Mouse (Mus musculus): Measurements from ENCODE around the gene Agmo.

Gene Agmo

DNA sequence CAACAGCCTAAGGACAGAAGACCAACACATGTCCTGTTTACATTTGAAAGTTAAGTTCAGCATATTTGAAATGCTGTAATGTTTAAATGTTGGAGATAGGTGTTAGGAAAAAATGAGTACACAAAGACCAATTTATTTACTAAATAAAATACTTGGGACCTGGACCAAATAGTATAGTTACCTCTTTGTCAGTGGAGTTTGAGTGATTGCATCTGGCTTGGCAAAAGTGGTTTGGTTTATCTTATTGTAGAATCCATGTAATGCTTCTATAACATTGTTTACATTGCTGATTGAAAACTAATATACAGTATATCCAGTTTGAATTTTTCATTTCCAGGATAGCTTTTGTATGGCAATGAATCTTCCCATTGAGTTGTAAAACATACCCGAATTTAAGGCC lies 193.0 kb downstream of the Agmo start:
- DNase-seq (ENCODE audit: low spot score): no peak

DNA sequence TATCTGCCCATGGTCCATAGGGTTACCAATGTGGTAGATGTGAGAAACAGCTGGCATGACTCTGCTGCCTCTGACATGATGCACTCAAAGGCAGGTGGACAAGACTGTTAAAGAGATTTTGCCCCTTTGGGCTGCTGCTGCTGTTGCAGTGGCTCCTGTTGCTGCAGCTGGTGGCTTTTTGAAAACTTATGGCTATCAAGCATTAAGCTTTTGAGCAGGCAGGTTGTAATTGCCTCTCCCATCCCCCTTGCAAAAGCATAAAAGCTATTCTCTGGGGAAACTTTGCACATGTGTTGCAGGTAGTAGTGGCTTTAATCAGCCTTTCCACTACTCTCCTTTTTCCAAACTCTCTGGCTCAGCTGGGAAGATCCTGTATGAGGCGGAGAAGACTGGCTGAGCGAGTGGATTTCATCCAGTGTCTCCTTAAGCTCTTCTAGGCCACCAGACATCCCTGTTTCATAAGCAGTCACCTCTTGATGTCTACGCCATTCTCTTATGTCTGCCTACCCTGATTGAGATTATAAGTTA lies 201.1 kb downstream of the Agmo start:
- DNase-seq (ENCODE audit: low spot score): no peak

DNA sequence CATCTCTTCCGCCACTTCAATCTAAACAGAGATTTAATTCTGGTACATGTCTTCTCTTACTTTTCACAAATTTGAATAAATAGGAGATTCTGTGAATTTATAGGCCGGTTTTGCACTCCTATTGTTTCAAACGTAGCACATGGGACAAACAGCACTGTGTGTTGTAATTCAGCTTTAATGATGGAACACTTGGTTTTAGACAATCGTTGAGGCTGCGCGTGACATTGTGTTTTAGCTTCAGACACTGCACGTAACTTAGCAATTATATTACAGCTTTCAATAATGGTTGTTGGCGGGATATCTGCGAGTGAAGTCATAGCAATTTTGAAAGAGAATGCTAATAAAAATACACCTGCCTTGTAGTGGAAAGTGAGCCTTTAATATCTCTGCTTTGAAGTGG lies 203.8 kb downstream of the Agmo start:
- DNase-seq (ENCODE audit: low spot score): no peak

DNA sequence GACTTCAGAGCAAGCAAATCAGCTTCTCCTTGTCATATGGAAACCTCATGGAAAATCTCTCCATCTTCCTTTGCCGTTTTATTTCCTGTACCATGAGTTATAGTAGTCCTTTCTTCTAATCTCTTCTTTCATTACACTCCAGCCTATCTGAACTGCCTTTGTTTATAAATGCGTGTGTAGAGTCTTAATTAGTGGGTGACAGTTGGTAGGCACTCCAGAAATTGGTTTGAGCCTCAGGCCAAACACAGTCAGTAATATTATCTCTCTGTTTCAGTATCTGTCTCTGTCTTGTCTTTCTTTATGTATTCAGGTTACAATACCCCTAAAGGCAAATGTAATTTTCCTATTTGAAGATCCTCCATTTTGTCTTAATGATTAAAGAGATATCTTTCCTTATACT lies 208.2 kb downstream of the Agmo start:
- DNase-seq (ENCODE audit: low spot score): no peak

DNA sequence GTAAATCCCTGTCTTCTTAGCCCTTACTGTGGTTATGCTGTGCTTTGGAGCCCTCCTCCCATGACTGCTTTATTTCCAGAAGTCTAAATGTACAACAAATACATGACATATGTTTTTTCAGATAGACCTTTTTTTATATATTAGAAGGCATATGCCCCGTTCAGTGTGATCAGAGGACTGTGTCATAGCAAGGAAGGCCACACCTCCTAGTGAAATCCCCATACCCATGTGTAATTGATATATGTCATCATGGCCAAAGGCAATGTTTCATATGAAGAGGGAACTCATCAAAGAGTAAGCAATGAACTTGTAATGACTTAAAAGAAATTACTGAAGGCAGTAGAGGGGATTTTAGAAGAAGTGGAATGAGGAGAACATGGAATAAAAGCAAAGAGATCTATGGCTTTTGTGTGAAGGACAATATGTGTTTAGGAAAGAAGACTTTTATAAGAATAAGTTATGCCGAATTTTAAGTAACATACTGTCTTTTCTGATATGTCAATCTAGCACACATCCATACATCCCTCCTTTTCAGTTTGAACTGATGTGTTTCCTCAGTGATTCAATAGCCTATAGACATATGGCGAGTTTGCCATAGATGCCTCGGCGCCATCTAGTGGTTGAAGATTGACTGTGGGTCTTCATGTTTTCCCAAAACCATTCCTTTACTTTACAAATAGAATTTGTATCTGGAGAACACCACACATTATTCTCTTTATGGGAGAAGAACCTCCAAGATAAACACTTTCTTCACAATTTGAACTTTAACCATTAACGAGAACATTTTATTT lies 209.1 kb downstream of the Agmo start:
- DNase-seq (ENCODE audit: low spot score): peak; percentile 13

DNA sequence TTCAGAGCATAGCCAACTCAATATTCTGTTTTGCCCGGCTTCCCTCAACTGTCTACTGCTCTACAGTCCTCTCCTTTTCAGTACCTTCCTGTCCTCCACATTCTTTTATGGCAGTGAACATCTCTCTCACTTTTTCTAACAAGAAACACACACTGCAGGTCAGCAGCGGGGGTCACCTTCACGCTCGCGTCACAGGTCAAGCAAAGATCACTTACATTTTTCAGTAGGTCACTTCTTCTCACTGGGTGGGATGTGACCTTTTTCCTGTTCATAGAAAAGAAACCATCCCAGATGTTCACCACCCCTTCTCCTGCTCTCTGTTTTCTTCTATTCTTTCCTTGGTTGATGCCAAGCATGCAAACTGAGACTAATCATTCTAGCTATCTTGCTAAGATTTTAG lies 230.2 kb downstream of the Agmo start:
- DNase-seq (ENCODE audit: low spot score): no peak

DNA sequence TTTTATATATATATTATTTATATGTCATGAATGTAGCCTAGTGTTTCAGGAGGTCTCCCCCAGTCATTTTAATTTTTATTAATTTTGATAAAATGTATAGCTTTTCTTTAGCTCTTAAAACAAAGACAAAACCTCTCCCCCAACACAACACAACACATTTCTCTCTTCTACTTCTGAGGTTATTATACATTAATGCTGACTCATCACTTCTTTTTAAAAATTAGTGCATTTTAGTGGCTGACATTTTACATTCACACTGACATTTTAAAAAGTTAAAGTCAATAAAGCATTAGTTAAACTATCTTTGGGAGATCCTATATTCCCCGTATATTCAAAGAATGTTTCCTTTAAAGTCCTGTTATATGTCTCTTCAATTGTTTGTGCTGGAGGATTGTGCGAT lies 235.4 kb downstream of the Agmo start:
- no peak for DNase-seq (ENCODE audit: low spot score)

DNA sequence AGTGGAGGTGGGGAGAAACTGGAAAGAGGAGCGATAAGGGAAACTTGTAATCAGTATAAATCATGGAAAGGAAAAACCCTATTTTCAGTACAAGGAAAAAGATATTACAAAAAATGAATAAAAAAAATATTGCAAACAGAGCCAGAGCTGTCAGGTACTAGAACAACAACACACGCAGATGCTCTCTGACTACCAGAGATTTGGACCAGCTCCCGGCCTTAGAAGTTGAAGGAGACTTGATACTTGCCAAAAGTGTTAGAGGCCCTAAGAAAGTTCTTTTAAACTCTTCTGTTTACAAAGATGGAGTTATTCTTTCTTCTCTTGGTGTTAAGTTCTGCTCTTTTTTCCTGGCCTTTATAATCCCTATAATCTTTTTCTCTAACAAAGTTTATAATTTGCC lies 246.6 kb downstream of the Agmo start:
- DNase-seq (ENCODE audit: low spot score): no peak

DNA sequence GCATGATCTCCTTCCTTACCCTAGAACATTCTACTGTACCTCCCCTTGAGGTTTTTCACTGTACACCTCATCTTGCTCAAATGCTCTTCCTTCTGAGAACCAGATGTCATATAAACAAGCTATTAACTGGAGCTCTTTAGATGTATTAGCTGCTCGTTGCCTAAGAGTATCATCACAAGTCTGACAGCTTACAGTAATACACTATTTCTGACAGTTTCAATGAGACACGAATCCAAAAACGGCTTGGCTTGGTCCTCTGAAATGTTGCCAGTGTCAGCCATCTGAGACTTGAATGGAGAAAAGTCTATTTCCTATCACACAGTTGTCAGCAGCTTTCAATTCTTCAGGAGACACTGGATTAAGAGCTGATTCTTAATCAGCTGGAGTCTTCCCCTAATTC lies 257.4 kb downstream of the Agmo start:
- DNase-seq (ENCODE audit: low spot score): no peak

DNA sequence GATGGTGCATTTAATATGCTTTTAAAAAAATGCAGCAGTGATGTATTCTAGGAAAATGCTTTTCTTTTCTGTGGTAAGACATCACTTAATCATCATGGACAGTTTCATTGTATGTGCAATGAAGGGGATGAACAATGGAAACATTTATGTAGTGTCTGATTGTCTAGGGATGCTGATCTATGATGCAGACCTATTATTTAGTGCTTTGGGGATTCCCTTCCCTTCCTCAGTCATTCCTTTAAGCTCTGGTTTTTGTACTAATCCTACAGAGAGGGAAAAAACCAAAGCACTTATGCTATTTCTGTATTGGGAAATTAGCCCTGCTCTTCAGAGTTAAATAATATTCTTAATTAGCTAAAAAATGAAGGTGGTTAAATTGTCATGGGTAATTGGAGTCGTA lies 266.0 kb downstream of the Agmo start:
- no peak for DNase-seq (ENCODE audit: low spot score)

DNA sequence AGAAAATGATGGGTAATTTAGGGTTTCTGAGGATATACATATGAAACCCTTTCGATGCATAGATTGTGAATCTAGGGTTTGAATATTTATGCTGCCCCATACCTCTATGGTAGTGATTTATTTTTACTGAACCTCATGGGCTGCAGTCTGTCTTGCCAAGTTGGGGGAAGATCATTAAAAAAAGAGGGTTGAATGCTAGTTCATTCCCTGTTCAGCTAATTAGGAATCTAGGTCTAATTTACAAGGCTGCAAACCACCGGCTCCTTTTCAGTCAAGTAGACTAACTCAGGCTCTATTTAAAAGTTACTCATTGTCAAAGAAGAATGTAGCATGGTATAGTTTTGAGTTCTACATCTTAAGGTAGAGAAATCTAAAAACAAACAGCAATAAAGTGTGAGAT lies 266.4 kb downstream of the Agmo start:
- DNase-seq (ENCODE audit: low spot score): no peak

DNA sequence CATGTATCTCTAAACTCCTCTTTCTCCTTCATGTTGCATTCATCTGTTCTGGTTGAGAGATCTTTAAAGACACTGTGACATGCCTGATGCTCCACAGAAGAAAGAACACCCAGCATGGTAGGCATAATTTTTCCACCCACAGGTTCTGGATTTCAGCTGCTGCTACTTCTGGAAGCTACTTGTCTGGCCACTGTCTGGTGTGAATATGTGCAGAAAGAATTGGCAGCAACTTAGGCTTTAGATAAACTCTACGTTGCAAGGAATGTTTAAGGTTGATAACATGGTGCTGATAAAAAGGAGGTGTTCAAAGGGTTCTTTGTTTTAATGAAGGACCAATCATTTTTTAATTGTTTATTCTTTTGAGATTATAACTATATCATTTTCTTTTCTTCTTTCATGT lies 280.3 kb downstream of the Agmo start:
- DNase-seq (ENCODE audit: low spot score): no peak

DNA sequence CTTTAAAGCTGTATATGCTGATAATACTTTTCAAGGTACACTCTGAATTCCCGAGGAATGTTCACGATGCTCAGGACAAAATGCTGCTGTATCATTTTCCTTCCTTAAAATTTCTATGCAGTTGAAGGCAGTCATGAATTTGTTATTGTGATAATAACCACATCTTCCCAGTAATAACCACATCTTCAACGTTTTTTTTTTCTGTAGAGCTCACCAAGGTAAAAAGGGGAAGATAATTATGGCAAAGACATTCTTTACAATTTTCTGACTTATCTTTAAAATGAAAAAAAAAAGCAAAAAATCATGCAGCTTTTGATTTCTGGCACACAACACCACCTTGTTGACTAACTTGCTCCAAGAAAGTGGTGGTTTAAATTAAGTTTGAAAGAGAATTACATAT lies 283.2 kb downstream of the Agmo start:
- DNase-seq (ENCODE audit: low spot score): no peak

DNA sequence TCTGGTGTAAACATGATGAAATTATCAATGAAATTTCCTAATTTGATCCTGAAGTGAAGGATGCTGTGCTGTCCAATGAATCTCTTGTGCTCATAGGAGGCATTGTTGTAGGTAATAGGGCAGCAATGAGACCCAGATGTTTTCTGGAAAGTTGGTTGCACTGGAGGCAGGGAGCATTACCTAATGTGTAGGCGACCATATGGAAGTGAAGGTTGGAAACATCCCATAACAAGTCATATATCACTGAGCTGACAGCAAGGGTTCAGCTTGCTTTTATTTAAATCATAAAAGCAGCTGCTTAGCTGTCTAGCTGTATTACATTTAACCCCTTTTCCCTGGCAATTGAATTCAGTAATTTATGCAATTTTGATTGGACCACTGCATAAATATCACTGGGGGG lies 299.6 kb downstream of the Agmo start:
- DNase-seq (ENCODE audit: low spot score): no peak

DNA sequence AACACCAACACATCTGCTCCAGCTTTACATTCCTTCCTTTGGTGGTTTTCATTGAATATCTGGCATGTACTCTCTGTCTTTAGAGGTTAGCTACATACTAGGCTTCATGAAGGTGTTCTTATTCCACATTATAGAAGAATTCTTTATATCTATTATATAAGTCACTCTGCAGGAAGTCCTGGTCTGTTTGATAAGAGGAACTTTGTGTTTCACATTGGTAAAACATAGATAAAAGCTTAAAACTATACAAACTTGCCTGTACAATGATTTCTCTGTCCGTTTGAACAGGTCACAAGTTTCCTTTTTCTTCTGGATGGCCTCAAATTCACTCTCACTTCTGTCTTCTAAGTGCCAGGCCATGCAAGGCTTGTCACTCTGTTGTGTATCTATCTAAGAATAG lies 316.8 kb downstream of the Agmo start:
- no peak for DNase-seq (ENCODE audit: low spot score)

DNA sequence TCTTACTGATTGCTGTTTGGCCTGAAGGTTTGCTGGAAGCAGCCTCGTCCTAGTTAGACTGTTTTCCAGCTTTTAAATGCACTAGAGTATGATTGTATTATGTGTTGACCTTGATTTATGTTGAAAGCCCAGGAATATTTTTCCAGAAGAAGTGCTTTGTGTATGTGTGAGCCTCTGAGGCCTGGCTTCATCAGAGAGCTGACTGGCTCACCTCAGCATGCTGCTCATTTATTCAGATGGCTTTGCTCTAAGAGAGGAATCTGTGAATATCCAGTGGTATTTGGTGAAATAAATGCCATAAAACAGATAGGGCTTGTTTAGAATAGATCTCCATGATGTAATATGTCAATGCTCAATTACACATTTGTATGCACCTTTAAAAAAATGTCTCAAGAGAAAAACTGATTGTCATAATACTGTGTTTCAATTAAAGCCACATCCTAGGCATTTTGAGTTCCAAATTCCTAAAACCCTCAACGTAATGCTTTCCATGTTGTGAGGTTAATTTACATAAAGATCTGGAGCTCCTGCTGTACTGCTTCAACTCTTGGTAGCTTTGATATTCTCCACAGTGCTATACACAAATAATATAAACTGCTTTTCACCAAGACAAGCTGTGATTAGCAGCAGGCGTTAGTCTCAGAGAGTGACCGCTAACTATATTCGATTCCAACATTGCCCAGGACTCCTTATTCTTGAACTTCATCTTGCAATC lies 324.6 kb downstream of the Agmo start:
- DNase-seq (ENCODE audit: low spot score): no peak

DNA sequence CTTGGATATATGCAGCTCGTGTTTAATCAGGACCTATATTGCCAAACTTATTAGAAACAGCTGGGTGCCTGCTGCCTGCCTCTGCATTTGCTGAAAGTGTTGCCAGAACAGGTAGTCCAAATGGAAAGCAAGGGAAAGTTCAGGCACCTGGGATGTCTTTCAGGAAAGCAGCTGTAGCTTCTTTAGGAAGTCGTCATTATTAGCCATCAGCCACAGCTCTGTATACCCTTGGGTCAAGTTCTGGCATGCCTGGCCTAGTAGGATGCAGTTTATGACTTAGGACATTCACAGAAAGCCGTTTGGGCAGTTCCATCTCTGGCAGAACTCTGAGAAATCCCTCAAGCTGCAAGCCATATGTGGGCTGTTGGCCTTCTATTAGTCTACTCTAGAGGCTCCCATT lies 330.5 kb downstream of the Agmo start:
- no peak for DNase-seq (ENCODE audit: low spot score)

DNA sequence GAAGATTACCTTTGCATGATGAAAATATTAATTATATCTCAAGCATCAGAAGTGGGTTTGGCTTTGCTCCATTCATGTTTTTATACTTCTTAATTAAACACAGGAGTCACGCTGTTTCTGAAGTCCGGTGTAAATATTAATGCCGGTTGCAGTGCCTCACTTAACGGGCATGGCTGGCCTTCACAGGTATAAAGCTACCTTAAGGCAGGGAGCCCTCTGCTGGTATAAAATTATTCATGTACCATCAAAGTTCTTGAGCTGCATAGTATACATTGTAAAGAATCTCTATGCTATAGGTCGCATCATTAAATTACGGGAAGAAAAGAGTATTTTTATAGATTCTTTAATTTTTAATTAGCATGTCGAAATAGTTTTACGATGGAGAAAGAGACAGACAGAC lies 341.3 kb downstream of the Agmo start:
- no peak for DNase-seq (ENCODE audit: low spot score)

DNA sequence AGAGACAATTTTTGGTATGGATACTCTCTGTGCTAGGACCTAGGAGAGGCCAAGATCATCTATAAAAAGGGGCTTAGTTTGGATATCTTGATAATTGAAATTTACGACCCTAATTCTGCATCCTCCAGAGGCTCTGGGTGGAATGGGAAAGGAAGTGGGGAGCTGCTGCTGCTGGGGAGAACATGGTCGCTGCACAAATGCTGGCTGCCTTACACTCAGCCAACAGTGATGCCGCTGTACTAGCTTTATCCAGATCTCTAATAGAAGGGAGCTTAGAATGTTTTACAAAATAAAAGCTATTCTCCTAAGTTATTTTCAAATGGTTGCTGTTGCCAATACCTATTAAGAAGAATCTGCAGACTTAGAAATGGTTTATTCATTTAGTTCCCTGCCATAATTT lies 351.4 kb downstream of the Agmo start:
- DNase-seq (ENCODE audit: low spot score): no peak

DNA sequence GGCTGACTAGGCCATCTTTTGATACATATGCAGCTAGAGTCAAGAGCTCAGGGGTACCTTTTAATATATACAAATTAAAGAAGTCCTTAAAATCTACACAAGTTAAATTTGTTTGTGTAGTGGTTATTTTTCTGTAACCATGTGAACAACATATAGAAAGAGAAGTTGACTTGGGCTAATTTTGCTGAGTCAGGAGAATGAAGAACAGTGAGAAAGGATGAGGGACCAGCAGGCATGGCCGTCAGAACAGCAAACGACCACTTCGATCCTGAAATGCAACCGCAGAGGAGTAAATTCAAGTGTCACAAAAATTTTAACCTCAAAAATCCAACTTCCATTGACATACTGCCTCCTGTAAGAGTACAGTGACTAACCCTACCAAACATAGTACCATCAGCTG lies 371.4 kb downstream of the Agmo start:
- no peak for DNase-seq (ENCODE audit: low spot score)

DNA sequence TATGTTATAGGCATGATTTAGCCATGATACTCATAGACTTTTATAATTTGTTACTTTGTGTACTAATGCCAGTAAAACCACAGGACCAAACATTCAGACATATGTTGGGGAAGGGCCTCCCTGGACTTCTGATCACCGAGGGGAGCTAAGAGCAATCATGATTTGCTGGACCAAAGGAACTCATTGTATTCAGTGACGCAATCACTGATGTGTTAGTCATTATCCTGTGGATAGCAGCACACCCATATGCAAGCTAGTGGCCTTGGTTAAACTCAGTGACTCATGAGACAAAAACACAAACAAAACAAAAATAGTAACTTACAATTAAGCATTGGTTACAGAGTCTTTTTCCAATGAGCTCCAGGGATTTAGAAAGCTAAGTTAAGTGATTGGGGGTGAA lies 373.3 kb downstream of the Agmo start:
- DNase-seq (ENCODE audit: low spot score): no peak

DNA sequence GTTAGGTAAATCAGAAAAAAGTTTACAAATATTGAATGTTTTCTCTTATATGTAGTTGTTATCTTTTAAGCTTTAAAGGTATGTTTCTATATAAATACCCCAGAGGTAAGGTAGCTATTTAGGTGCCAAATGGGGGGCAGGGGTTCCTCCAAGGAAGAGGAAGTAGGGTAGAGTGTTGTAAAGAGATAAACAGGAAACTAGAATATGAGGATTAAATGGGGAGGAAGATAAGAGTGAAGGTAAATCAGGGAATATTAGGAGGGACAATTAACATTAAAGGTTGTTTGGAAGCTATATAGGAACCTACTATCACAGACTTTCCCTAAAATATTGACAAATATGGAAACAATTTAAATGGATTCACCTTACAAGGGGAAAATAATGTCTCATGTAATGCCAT lies 382.6 kb downstream of the Agmo start:
- DNase-seq (ENCODE audit: low spot score): no peak

Measured in testis, postnatal 14 days (tissue).